Mouse (Mus musculus): ENCODE data around the gene Tspan32. TPM values are rescaled to one million over a fixed set of nuclear protein-coding genes. Genes with fewer than 3 reads are reported as not detected.

Gene Tspan32
- polyA plus RNA-seq, 1 experiment = 3.5 TPM

DNA sequence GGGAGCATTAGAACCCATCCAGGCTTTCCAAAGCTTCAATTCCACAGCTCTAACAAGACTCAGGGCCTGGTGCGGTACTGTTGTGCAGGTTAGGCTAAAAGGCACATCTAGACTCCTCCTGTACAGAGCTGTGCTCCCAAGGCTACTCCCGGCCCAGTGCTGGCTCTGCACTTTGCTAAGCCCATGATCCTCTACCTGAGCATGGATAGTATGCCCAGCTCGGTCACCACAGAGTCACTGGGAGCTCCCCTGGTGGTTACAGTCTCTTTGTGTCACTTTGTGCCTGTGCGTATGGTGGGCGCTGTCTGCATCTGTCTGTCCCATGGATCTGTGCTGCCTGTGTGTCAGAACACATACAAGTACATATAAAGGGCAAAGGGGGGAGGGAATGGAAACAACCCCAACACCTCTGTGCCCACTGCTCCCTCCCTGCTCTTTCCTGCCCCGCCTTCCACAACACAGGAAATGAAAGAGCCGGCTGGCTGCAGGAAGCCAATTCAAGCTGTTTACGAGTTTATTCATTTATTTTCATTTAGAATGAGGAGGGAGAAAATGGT is 3.6 kb downstream of the Tspan32 start:
- 32% methylated on average over 8 of the region's 8 CpGs for WGBS
- Histone ChIP-seq H3K36me3 (ENCODE audit: control insufficient read depth, insufficient read depth, low read length) (no peaks in the 10 kb centered on the region), H3K27ac (ENCODE audit: insufficient read depth, low read depth, low read length) (peak overlapping the region; percentile 45), H3K4me3 (ENCODE audit: low read depth, low read length) (peak overlapping the region; percentile 13), H3K4me1 (ENCODE audit: control insufficient read depth, insufficient read depth, insufficient read length, low read length) (peaks cover 29% of the 10 kb centered on the region), H3K27me3 (ENCODE audit: control insufficient read depth, insufficient read depth, low read length) (no peaks in the 10 kb centered on the region)
- TF ChIP-seq POLR2A (IDR thresholded peaks at IDR 0.05; ENCODE audit: low read depth, low read length) (no peak), CTCF (IDR thresholded peaks at IDR 0.05; ENCODE audit: extremely low read depth, insufficient read length, insufficient replicate concordance, low read depth, low read length) (no peak)

DNA sequence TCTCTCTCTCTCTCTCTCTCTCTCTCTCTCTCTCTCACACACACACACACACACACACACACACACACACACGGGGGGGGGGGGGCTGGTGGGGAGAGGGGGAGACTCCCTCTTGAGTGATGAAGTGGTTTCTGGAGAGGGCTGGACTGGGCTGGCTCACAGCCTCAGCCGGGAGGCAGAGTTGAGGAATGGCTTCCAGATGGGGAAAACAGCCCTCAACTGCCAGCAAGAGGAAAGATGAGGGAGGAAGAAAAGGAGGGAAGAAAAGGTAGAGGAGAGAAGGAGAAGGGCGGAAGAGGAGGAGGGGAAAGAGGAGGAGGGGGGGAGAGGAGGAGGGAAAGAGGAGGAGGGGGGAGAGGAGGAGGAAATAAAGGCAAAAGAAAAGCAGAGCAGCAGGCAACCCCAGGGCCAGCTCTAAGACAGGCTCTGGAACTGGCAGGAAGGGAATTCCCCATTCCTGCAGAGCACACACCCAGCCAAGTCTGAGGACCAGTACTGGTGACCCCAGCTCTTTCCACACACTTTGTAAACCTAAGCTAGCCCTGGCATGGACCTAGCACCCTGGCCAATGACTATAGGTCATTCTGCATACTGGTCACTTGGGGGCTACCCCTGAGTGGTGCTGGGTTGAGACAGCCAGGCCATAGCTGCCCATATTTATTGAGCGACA is 4.3 kb downstream of the Tspan32 start:
- TF ChIP-seq POLR2A (IDR thresholded peaks at IDR 0.05; ENCODE audit: low read depth, low read length) = no peak
- no peak for TF ChIP-seq CTCF (IDR thresholded peaks at IDR 0.05; ENCODE audit: extremely low read depth, insufficient read length, insufficient replicate concordance, low read depth, low read length)
- no peaks in the 10 kb centered on the region for H3K36me3 ChIP-seq (ENCODE audit: control insufficient read depth, insufficient read depth, low read length)
- peaks cover 31% of the 10 kb centered on the region for H3K4me1 ChIP-seq (ENCODE audit: control insufficient read depth, insufficient read depth, insufficient read length, low read length)
- H3K4me3 ChIP-seq (ENCODE audit: low read depth, low read length) = no peak overlapping the region
- no peak overlapping the region for H3K27ac ChIP-seq (ENCODE audit: insufficient read depth, low read depth, low read length)
- WGBS = 42% methylated on average over 3 of the region's 4 CpGs
- H3K27me3 ChIP-seq (ENCODE audit: control insufficient read depth, insufficient read depth, low read length) = no peaks in the 10 kb centered on the region

DNA sequence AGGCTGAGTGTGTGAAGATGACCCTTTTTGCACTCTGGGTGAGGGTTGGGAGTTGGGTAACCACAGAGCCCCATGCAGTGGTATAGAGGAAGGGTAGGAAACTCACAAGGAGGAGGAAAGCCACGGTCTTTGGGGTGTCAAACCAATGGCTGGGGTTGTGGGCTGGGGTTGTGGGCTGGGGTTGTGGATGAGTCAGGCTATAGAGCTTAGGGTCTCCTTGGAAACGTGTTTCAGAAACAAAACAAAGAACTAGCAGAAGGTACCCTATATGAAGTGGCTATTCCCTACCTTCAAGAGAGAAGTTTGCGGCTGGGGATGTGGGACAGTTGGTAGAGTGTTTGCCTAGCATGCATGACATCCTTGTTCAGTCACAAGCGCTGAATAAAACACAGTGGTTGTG is 5.2 kb downstream of the Tspan32 start:
- peaks cover 31% of the 10 kb centered on the region for H3K4me1 ChIP-seq (ENCODE audit: control insufficient read depth, insufficient read depth, insufficient read length, low read length)
- no peak for TF ChIP-seq POLR2A (IDR thresholded peaks at IDR 0.05; ENCODE audit: low read depth, low read length)
- no peak for TF ChIP-seq CTCF (IDR thresholded peaks at IDR 0.05; ENCODE audit: extremely low read depth, insufficient read length, insufficient replicate concordance, low read depth, low read length)
- H3K36me3 ChIP-seq (ENCODE audit: control insufficient read depth, insufficient read depth, low read length) = no peaks in the 10 kb centered on the region
- no peaks in the 10 kb centered on the region for H3K27me3 ChIP-seq (ENCODE audit: control insufficient read depth, insufficient read depth, low read length)
- 83% methylated on average over 4 of the region's 4 CpGs for WGBS
- no peak overlapping the region for H3K4me3 ChIP-seq (ENCODE audit: low read depth, low read length)
- H3K27ac ChIP-seq (ENCODE audit: insufficient read depth, low read depth, low read length) = no peak overlapping the region

DNA sequence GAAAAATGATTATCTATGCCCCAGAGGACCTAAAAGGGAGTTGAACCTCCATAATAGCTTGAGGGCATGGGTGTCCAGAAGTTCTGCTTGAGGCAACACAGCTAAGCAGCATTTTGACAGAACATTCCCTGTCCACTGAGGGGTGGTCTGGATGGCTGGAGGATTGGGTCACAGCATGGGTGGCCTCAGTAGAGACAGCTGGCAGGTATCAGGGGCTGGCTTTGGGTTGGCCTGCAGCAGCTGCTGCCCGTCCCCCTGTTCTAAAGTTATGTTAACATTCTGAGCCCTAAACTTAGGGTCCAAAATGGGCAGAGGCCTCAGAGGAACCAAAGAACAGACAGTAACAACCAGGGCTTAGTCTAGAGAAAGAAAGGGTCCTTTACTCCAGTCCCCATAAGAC is 6.4 kb downstream of the Tspan32 start:
- Histone ChIP-seq H3K36me3 (ENCODE audit: control insufficient read depth, insufficient read depth, low read length) (no peaks in the 10 kb centered on the region), H3K4me1 (ENCODE audit: control insufficient read depth, insufficient read depth, insufficient read length, low read length) (peaks cover 35% of the 10 kb centered on the region), H3K4me3 (ENCODE audit: low read depth, low read length) (no peak overlapping the region), H3K27ac (ENCODE audit: insufficient read depth, low read depth, low read length) (no peak overlapping the region), H3K27me3 (ENCODE audit: control insufficient read depth, insufficient read depth, low read length) (no peaks in the 10 kb centered on the region)
- 90% methylated on average over 1 of the region's 1 CpGs for WGBS
- no peak for TF ChIP-seq CTCF (IDR thresholded peaks at IDR 0.05; ENCODE audit: extremely low read depth, insufficient read length, insufficient replicate concordance, low read depth, low read length)

DNA sequence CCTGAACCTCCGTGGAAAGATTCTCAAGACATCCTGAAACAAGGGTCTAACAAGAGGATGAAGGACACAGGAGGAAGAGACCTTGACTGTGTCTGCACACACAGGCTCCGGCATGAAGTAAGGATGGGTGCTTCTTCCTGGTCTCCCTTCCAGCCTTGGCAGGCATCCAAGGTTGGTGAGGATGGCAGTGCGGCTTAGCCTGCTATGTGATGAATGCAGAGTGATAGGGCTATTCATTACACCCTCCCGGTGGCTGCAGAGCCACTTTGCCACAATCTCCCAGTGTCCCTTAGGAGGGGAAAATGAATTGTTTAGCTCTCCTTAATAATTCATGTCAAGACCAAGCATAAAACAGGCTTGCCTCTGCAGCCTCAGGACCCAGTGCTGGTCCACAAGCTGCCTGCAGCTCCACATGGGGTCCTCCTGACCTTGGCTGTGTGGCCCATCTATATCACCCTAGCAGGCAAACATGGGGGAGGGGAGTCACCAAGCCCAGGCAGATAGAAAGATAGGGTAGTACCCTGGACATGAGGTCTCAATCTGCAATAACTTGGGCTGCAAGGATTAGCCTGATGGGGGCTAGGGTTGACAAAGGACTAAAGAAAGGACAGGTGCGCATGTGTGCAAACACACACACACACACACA is 7.5 kb downstream of the Tspan32 start:
- Histone ChIP-seq H3K27me3 (ENCODE audit: control insufficient read depth, insufficient read depth, low read length) (no peaks in the 10 kb centered on the region), H3K4me1 (ENCODE audit: control insufficient read depth, insufficient read depth, insufficient read length, low read length) (peaks cover 36% of the 10 kb centered on the region), H3K36me3 (ENCODE audit: control insufficient read depth, insufficient read depth, low read length) (no peaks in the 10 kb centered on the region), H3K4me3 (ENCODE audit: low read depth, low read length) (no peak overlapping the region), H3K27ac (ENCODE audit: insufficient read depth, low read depth, low read length) (no peak overlapping the region)
- whole genome bisulfite sequencing = 41% methylated on average over 5 of the region's 5 CpGs
- TF ChIP-seq CTCF (IDR thresholded peaks at IDR 0.05; ENCODE audit: extremely low read depth, insufficient read length, insufficient replicate concordance, low read depth, low read length) (no peak), POLR2A (IDR thresholded peaks at IDR 0.05; ENCODE audit: low read depth, low read length) (no peak)

DNA sequence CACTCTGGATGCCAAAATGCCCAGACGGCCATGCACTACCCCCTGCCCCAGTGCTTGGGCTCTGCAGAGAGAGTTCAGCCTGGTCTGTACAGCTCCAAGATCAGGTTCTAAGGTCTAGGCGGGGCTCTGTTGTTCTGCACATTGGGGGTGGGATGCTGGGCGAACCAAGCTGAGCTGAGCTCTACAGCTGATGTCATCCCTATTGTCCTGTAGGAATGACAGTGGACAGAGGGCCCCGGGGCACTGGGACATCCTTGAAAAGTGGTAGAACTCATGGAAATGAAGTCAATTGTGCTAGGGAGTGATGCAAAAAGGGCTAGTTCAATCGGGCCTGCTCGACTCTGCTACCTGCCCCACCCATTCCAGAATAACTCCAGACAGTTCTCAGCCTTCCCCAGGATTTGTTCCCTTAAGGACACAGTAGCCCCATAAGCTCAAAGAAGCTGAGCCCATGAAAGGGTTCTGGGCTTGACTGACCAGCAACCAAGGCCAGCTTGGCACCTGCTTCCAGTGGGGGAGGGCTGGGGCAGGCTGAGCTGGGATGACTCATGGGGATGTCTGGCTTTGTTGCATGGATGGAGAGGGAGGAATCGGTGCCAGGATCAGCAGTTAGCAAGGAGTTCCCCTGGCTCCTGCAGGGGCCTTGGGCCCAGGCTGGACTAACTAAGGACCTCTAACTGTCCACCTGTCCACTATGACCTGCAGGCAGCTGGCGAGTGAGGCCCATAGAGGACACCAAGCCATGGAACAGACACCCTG is 8.8 kb downstream of the Tspan32 start:
- H3K36me3 ChIP-seq (ENCODE audit: control insufficient read depth, insufficient read depth, low read length) = no peaks in the 10 kb centered on the region
- H3K27ac ChIP-seq (ENCODE audit: insufficient read depth, low read depth, low read length) = no peak overlapping the region
- no peak overlapping the region for H3K4me3 ChIP-seq (ENCODE audit: low read depth, low read length)
- no peak for TF ChIP-seq CTCF (IDR thresholded peaks at IDR 0.05; ENCODE audit: extremely low read depth, insufficient read length, insufficient replicate concordance, low read depth, low read length)
- 65% methylated on average over 8 of the region's 8 CpGs for WGBS
- H3K4me1 ChIP-seq (ENCODE audit: control insufficient read depth, insufficient read depth, insufficient read length, low read length) = peaks cover 31% of the 10 kb centered on the region
- H3K27me3 ChIP-seq (ENCODE audit: control insufficient read depth, insufficient read depth, low read length) = no peaks in the 10 kb centered on the region
